Mouse (Mus musculus) embryonic facial prominence, embryonic 14.5 days (tissue): ENCODE measurements around the gene Oasl1. TPM values are rescaled to one million over a fixed set of nuclear protein-coding genes. Genes with fewer than 3 reads are reported as not detected.

Experiments
- ATAC-seq: fragments of 200-750 bp; cut with Nextera tagmentation; 2 replicates; pipeline ENCODE4 v1.8.0; 2017; ENCODE audit warnings: low read depth, moderate number of reproducible peaks, moderate TSS enrichment
- DNase-seq: peaks from one replicate; pipeline ENCODE4 v3.0.0-alpha.2; 2015; ENCODE audit warnings: low spot score
- H3K27ac ChIP-seq: fragments of 300-500 bp; sonication (generic); replicated peaks from 2 replicates; pipeline ENCODE4 v1.5.1; 2014; ENCODE audit warnings: low read depth, mild to moderate bottlenecking, low read length, moderate library complexity
- H3K27me3 ChIP-seq: fragments of 300-500 bp; sonication (generic); replicated peaks from 2 replicates; pipeline ENCODE4 v1.6.1; 2014; ENCODE audit warnings: low read length; ENCODE audit not compliant: control insufficient read depth, insufficient read depth
- H3K36me3 ChIP-seq: fragments of 300-500 bp; sonication (generic); 2 replicates; pipeline ENCODE4 v1.6.1; 2014; ENCODE audit warnings: low read length, mixed read lengths; ENCODE audit not compliant: control insufficient read depth, insufficient read depth
- H3K4me1 ChIP-seq: fragments of 300-500 bp; sonication (generic); 2 replicates; pipeline ENCODE4 v1.6.1; 2014; ENCODE audit warnings: antibody characterized with exemption, low read length; ENCODE audit not compliant: control insufficient read depth, insufficient read depth
- H3K4me2 ChIP-seq: fragments of 300-500 bp; sonication (generic); 2 replicates; pipeline ENCODE4 v1.6.1; 2014; ENCODE audit warnings: low read depth, mild to moderate bottlenecking, low read length, moderate library complexity, mixed read lengths
- H3K4me3 ChIP-seq: fragments of 300-500 bp; sonication (generic); 2 replicates; pipeline ENCODE4 v1.5.1; 2014; ENCODE audit warnings: low read depth, mild to moderate bottlenecking, low read length
- H3K9ac ChIP-seq: fragments of 300-500 bp; sonication (generic); 2 replicates; pipeline ENCODE4 v1.6.1; 2014; ENCODE audit warnings: low read depth, mild to moderate bottlenecking, low read length, moderate library complexity, mixed read lengths
- H3K9me3 ChIP-seq: fragments of 300-500 bp; sonication (generic); 2 replicates; pipeline ENCODE4 v1.6.1; 2016; ENCODE audit warnings: low read length; ENCODE audit not compliant: control insufficient read depth
- WGBS: fragments of 180-500 bp; shearing (Covaris S2); extraction: QIAGEN DNeasy Blood & Tissue Kit; methylation state at CpG from one replicate; pipeline ENCODE4 v1.1.7; 2014; 5-methylcytosine and 5-hydroxymethylcytosine counted together
- polyA plus RNA-seq: library from polyadenylated mRNA; unstranded; fragments of >200 nt; fragmentation: Nextera tagmentation; extraction: Ambion mirVana; gene quantifications from 2 replicates; pipeline ENCODE4 v1.2.1, GENCODE M21; 2014

The Oasl1 gene
- polyA plus RNA-seq, 1 experiment from 2014 or later, result 0.56 TPM

- Histone ChIP-seq H3K4me1 (no peaks in the 10 kb centered on the region), H3K27ac (no peak overlapping the region), H3K9me3 (no peaks in the 10 kb centered on the region), H3K4me3 (no peak overlapping the region), H3K27me3 (peaks cover 8% of the 10 kb centered on the region; the same call in 1 of the 2 replicates), H3K36me3 (no peaks in the 10 kb centered on the region), H3K4me2 (no peak overlapping the region), H3K9ac (no peak overlapping the region)
- ATAC-seq (no peak), DNase-seq (no peak)
- 35% methylated on average over 14 of the region's 14 CpGs for WGBS
These were observed 44.7 kb downstream of the Oasl1 start for GRCm38 (mm10) chr5:114967523-114968268.

GRCm38 (mm10) chr5:114968651-114969050 is 45.6 kb downstream of the Oasl1 start:
- H3K27me3 ChIP-seq, result peaks cover 8% of the 10 kb centered on the region; the same call in 1 of the 2 replicates
- H3K9ac ChIP-seq, result no peak overlapping the region
- no peak overlapping the region for H3K27ac ChIP-seq
- no peaks in the 10 kb centered on the region for H3K36me3 ChIP-seq
- 25% methylated on average over 7 of the region's 7 CpGs for WGBS
- no peaks in the 10 kb centered on the region for H3K4me1 ChIP-seq
- no peak for ATAC-seq
- DNase-seq, result no peak
- no peak overlapping the region for H3K4me2 ChIP-seq
- no peaks in the 10 kb centered on the region for H3K9me3 ChIP-seq
- H3K4me3 ChIP-seq, result no peak overlapping the region

- H3K9ac ChIP-seq, result no peak overlapping the region
- 13% methylated on average over 4 of the region's 4 CpGs for WGBS
- no peak overlapping the region for H3K4me3 ChIP-seq
- H3K4me2 ChIP-seq, result no peak overlapping the region
- no peaks in the 10 kb centered on the region for H3K9me3 ChIP-seq
- H3K36me3 ChIP-seq, result no peaks in the 10 kb centered on the region
- H3K27ac ChIP-seq, result no peak overlapping the region
- H3K27me3 ChIP-seq, result peaks cover 8% of the 10 kb centered on the region; the same call in 1 of the 2 replicates
- ATAC-seq (no peak), DNase-seq (no peak)
- H3K4me1 ChIP-seq, result no peaks in the 10 kb centered on the region
These were observed 46.0 kb downstream of the Oasl1 start for GRCm38 (mm10) chr5:114969064-114969463.

- H3K4me2 ChIP-seq, result no peak overlapping the region
- no peaks in the 10 kb centered on the region for H3K36me3 ChIP-seq
- H3K4me3 ChIP-seq, result no peak overlapping the region
- 59% methylated on average over 12 of the region's 13 CpGs for WGBS
- DNase-seq (no peak), ATAC-seq (no peak)
- peaks cover 8% of the 10 kb centered on the region; the same call in 1 of the 2 replicates for H3K27me3 ChIP-seq
- no peak overlapping the region for H3K9ac ChIP-seq
- H3K9me3 ChIP-seq, result no peaks in the 10 kb centered on the region
- H3K27ac ChIP-seq, result no peak overlapping the region
- H3K4me1 ChIP-seq, result no peaks in the 10 kb centered on the region
These were observed 46.7 kb downstream of the Oasl1 start for GRCm38 (mm10) chr5:114969609-114970215.

- Histone ChIP-seq H3K36me3 (no peaks in the 10 kb centered on the region), H3K9me3 (no peaks in the 10 kb centered on the region), H3K4me1 (no peaks in the 10 kb centered on the region), H3K4me3 (no peak within 1 kb of the TSS), H3K9ac (no peak within 1 kb of the TSS), H3K4me2 (no peak within 1 kb of the TSS), H3K27me3 (peaks cover 8% of the 10 kb centered on the region; the same call in 1 of the 2 replicates), H3K27ac (no peak within 1 kb of the TSS)
- 80% methylated on average over 14 of the region's 17 CpGs for WGBS
- DNase-seq (no peak), ATAC-seq (no peak)
These were observed 47.8 kb downstream of the Oasl1 start, which contains the start of gene Hnf1a for GRCm38 (mm10) chr5:114970824-114971227. Hnf1a (minus strand) TSS chr5:114971094.

- DNase-seq (no peak), ATAC-seq (no peak)
- no peak overlapping the region for H3K4me3 ChIP-seq
- 79% methylated on average over 9 of the region's 9 CpGs for WGBS
- H3K4me1 ChIP-seq, result no peaks in the 10 kb centered on the region
- H3K27me3 ChIP-seq, result peaks cover 8% of the 10 kb centered on the region; the same call in 1 of the 2 replicates
- no peak overlapping the region for H3K27ac ChIP-seq
- no peak overlapping the region for H3K4me2 ChIP-seq
- H3K9ac ChIP-seq, result no peak overlapping the region
- no peaks in the 10 kb centered on the region for H3K9me3 ChIP-seq
- no peaks in the 10 kb centered on the region for H3K36me3 ChIP-seq
These were observed 49.2 kb downstream of the Oasl1 start for GRCm38 (mm10) chr5:114972201-114972600.

- no peak overlapping the region for H3K4me2 ChIP-seq
- no peak overlapping the region for H3K9ac ChIP-seq
- H3K4me3 ChIP-seq, result no peak overlapping the region
- DNase-seq (no peak), ATAC-seq (no peak)
- H3K27ac ChIP-seq, result no peak overlapping the region
- H3K27me3 ChIP-seq, result peaks cover 6% of the 10 kb centered on the region; the same call in 1 of the 2 replicates
- no peaks in the 10 kb centered on the region for H3K36me3 ChIP-seq
- no peaks in the 10 kb centered on the region for H3K4me1 ChIP-seq
- 78% methylated on average over 8 of the region's 8 CpGs for WGBS
- H3K9me3 ChIP-seq, result no peaks in the 10 kb centered on the region
These were observed 50.1 kb downstream of the Oasl1 start for GRCm38 (mm10) chr5:114973131-114973530.

- Histone ChIP-seq H3K4me3 (no peak overlapping the region), H3K9ac (no peak overlapping the region), H3K36me3 (no peaks in the 10 kb centered on the region), H3K4me1 (peaks cover 5% of the 10 kb centered on the region; the same call in 1 of the 2 replicates), H3K9me3 (no peaks in the 10 kb centered on the region), H3K4me2 (no peak overlapping the region), H3K27ac (no peak overlapping the region), H3K27me3 (no peaks in the 10 kb centered on the region)
- no peak for DNase-seq
- no peak for ATAC-seq
These were observed 53.9 kb downstream of the Oasl1 start for GRCm38 (mm10) chr5:114976935-114977334.
